20 mouse cellular contexts compared by ENCODE assay signal in the genomic region with DNA sequence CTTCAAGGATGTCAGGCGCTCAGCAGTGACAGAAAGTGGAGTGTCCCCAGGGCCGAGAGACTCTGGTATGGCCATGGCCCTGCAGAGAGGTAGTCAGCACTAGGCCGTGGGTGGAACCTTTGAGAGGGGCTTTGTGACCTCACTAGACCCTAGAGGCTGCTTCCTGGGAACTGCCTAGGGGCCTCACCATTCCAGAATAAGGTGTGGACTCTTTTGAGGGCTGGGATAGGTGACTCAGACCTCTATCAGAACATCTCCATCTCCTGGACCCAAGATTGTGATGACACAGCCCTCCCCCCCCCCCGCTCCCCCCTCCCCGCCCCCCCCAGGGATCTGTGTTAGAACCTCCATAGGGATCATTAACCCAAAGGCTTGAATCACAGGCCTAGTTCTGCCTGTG. TPM values are rescaled to one million over a fixed set of nuclear protein-coding genes. Genes with fewer than 3 reads are reported as not detected.
"Had no signal": no experiment of that assay in that cellular context is flagged by ENCODE, and none has a peak within 500 bp of the region (broad histone marks: within the 10 kb centered on the region; RNA-seq: fewer than 3 reads in every experiment).

A gene (minus strand): TSS at position 101 of the 400 bp plus-strand sequence.

- DNase-seq: lung, adult 18-20 months; lung, embryonic 14.5 days; lung, postnatal 10 days; lung, postnatal 4 days; right cerebral cortex, postnatal 14 days; thymus, adult 18-20 months; thymus, postnatal 14 days; thymus, postnatal 36 days had no signal

- H3K9ac ChIP-seq: liver, embryonic 14.5 days; lung, embryonic 14.5 days; midbrain, embryonic 12.5 days; midbrain, embryonic 15.5 days; neural tube, embryonic 12.5 days; stomach, embryonic 15.5 days had no signal

- H3K4me1 ChIP-seq: midbrain, embryonic 15.5 days; neural tube, embryonic 12.5 days; stomach, embryonic 15.5 days had no signal

- H3K27ac ChIP-seq: liver, embryonic 14.5 days; midbrain, embryonic 10.5 days; midbrain, embryonic 12.5 days; midbrain, embryonic 15.5 days; neural tube, embryonic 12.5 days; stomach, embryonic 15.5 days had no signal

- ATAC-seq: midbrain, embryonic 15.5 days had no signal

- H3K36me3 ChIP-seq: midbrain, embryonic 10.5 days; midbrain, embryonic 12.5 days; midbrain, embryonic 15.5 days; neural tube, embryonic 12.5 days; stomach, embryonic 15.5 days had no signal

- H3K4me3 ChIP-seq: midbrain, embryonic 10.5 days; midbrain, embryonic 12.5 days; midbrain, embryonic 15.5 days; neural tube, embryonic 12.5 days; stomach, embryonic 15.5 days had no signal

- H3K9me3 ChIP-seq: midbrain, embryonic 10.5 days; midbrain, embryonic 12.5 days; midbrain, embryonic 15.5 days; neural tube, embryonic 12.5 days; stomach, embryonic 15.5 days had no signal

- H3K4me2 ChIP-seq: lung, embryonic 14.5 days; midbrain, embryonic 12.5 days; midbrain, embryonic 15.5 days; neural tube, embryonic 12.5 days; stomach, embryonic 15.5 days had no signal

RNA-seq across cellular contexts. Expression of the gene that starts here (rescaled TPM):
- polyA plus RNA-seq: liver, embryonic 14.5 days; liver, embryonic 16.5 days; lung, embryonic 14.5 days; lung, embryonic 16.5 days; midbrain, embryonic 10.5 days; midbrain, embryonic 12.5 days; midbrain, embryonic 15.5 days; midbrain, postnatal 0 days; neural tube, embryonic 12.5 days; neural tube, embryonic 14.5 days; spleen, adult 2 months; stomach, embryonic 15.5 days; thymus, postnatal 0 days had no signal
